In the genomic region with DNA sequence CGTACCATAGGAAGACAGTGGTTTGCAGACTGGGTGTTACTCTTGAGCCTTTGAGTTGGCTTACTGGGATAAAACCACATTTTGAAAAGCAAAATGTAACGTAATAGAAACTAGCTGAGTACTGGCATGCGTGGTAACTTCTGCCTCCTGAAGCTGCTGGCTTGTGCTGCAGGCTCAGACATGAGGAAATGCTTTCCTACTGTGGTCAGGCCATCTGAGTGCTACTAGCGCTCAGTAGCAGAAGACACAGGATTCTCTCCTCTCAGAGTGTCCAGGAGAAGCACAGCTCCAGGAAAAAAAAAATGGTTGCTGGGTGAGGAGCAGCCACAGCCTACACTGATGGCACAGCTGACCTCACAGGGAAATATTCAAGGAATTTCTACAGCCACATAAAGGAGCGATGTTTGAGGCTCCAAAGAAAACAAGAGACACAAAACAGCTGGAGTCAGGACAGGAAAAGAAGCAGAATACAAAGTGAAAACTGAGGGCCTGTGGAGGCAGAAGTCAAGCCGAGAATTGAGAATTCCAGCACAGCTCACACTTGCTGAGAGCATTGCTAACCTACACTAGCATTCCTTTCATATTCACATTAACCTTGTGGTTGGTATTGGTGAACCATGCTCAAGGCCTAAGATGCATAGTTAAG, we compare ENCODE assay signal across 10 mouse cellular contexts. TPM values are rescaled to one million over a fixed set of nuclear protein-coding genes. Genes with fewer than 3 reads are reported as not detected.
A peak's percentile ranks its signal among the peaks of the same experiment; 100 is the strongest.
DNase-seq lines count a peak whose midpoint lies in the region; ATAC-seq and TF ChIP-seq lines count a peak whose summit lies in the region.
"Had no signal": no experiment of that assay in that cellular context is flagged by ENCODE, and none has a peak within 500 bp of the region (broad histone marks: within the 10 kb centered on the region; RNA-seq: fewer than 3 reads in every experiment).

No protein-coding gene starts in this region.

- no peaks in the 10 kb centered on the region for H3K36me3 ChIP-seq in heart, embryonic 11.5 days (ENCODE audit: control insufficient read depth, insufficient read depth, low read length)
- no peaks in the 10 kb centered on the region; a peak in 1 of 4 replicates for H3K36me3 ChIP-seq in MEL (ENCODE audit: control insufficient read depth in 1 of 2, insufficient read depth in 2 of 2, low read length in 2 of 2)
- H3K36me3 ChIP-seq in limb, embryonic 15.5 days: no peaks in the 10 kb centered on the region
- H3K36me3 ChIP-seq: midbrain, embryonic 12.5 days had no signal

- peak overlapping the region; percentile 46; the same call in 1 of the 2 replicates for H3K27ac ChIP-seq in heart, embryonic 11.5 days (ENCODE audit: low read depth, low read length)
- H3K27ac ChIP-seq in MEL (ENCODE audit: control insufficient read depth, low read depth, low read length): no peak overlapping the region
- peak overlapping the region; percentile 88 for H3K27ac ChIP-seq in embryonic fibroblast, embryonic 13.5 days (ENCODE audit: insufficient read depth, low read length)
- H3K27ac ChIP-seq in limb, embryonic 15.5 days: peak overlapping the region; percentile 78
- H3K27ac ChIP-seq in cerebellum, adult 2 months (ENCODE audit: insufficient read depth, low read length): no peak overlapping the region
- H3K27ac ChIP-seq: hindbrain, embryonic 14.5 days; midbrain, embryonic 12.5 days had no signal

- intact Hi-C loops in heart, postnatal 36 days (cut with DNase I): no loop called here

- TF ChIP-seq CTCF in MEL (IDR thresholded peaks at IDR 0.05 in 2 of 3, conservative IDR thresholded peaks at IDR 0.05 in 1 of 3; ENCODE audit: control insufficient read depth in 1 of 3, insufficient read depth in 1 of 3, low read depth in 2 of 3, low read length in 3 of 3, poor library complexity in 1 of 3, severe bottlenecking in 1 of 3): no peak
- no peak for TF ChIP-seq CTCF in embryonic fibroblast, embryonic 13.5 days (IDR thresholded peaks at IDR 0.05; ENCODE audit: borderline replicate concordance, insufficient read depth, low read length)
- TF ChIP-seq CTCF in cerebellum, adult 2 months (IDR thresholded peaks at IDR 0.05; ENCODE audit: borderline replicate concordance, insufficient read depth, low read depth, low read length): no peak

- no peak for TF ChIP-seq POLR2A in MEL (IDR thresholded peaks at IDR 0.05; ENCODE audit: control insufficient read depth in 1 of 2, insufficient read depth in 1 of 2, low read depth in 1 of 2, low read length in 2 of 2, poor library complexity in 1 of 2)
- no peak for TF ChIP-seq POLR2A in embryonic fibroblast, embryonic 13.5 days (IDR thresholded peaks at IDR 0.05; ENCODE audit: low read depth, low read length)
- TF ChIP-seq POLR2A in cerebellum, adult 2 months (IDR thresholded peaks at IDR 0.05; ENCODE audit: borderline replicate concordance, insufficient read depth, low read length): no peak

- TF ChIP-seq RAD21 in MEL (IDR thresholded peaks at IDR 0.05; ENCODE audit: low read depth, low read length): no peak

- peaks cover 14% of the 10 kb centered on the region for H3K4me1 ChIP-seq in heart, embryonic 11.5 days (ENCODE audit: control insufficient read depth, insufficient read depth, low read length)
- H3K4me1 ChIP-seq in MEL (ENCODE audit: control insufficient read depth in 1 of 2, insufficient read depth in 2 of 2, low read length in 2 of 2): 0 out of 4 replicates have a peak, but pooled peaks cover 0 to 2% of the 10 kb centered on the region in 2 experiments
- H3K4me1 ChIP-seq in embryonic fibroblast, embryonic 13.5 days (ENCODE audit: control insufficient read depth, insufficient read depth, low read length): peaks cover 14% of the 10 kb centered on the region
- peaks cover 15% of the 10 kb centered on the region for H3K4me1 ChIP-seq in limb, embryonic 15.5 days
- no peaks in the 10 kb centered on the region for H3K4me1 ChIP-seq in cerebellum, adult 2 months (ENCODE audit: control insufficient read depth, insufficient read depth, low read length)
- H3K4me1 ChIP-seq: midbrain, embryonic 12.5 days had no signal

- H3K27me3 ChIP-seq in heart, embryonic 11.5 days (ENCODE audit: control insufficient read depth, insufficient read depth, low read length): no peaks in the 10 kb centered on the region
- H3K27me3 ChIP-seq in MEL (ENCODE audit: control insufficient read depth in 1 of 2, insufficient read depth in 2 of 2, low read length in 2 of 2): no peaks in the 10 kb centered on the region
- H3K27me3 ChIP-seq in limb, embryonic 15.5 days: no peaks in the 10 kb centered on the region
- H3K27me3 ChIP-seq in cerebellum, adult 2 months (ENCODE audit: control insufficient read depth, insufficient read depth, low read length): no peaks in the 10 kb centered on the region

- ATAC-seq in heart, embryonic 11.5 days (replicated peaks; ENCODE audit: insufficient number of reproducible peaks, low FRiP score, low TSS enrichment): no peak
- no peak for ATAC-seq in limb, embryonic 15.5 days (ENCODE audit: insufficient number of reproducible peaks, low FRiP score, low TSS enrichment, low read depth)

- no peak for DNase-seq in heart, postnatal 36 days
- peak; percentile 29 for DNase-seq in MEL (ENCODE audit: low read depth, low spot score)
- no peak for DNase-seq in spleen, postnatal 14 days (ENCODE audit: low spot score in 2 of 2)
- no peak for DNase-seq in thymus, postnatal 10 days (ENCODE audit: low spot score in 2 of 2)
- DNase-seq in cerebellum, adult 2 months: no peak

- 43% methylated on average over 6 of the region's 6 CpGs for WGBS in heart, embryonic 11.5 days (ENCODE audit: insufficient replicate concordance)
- 19% methylated on average over 6 of the region's 6 CpGs for WGBS in limb, embryonic 15.5 days
- 56% methylated on average over 6 of the region's 6 CpGs for WGBS in cerebellum, adult 2 months

- H3K9ac ChIP-seq in heart, embryonic 11.5 days (ENCODE audit: low read depth, low read length): no peak overlapping the region
- no peak overlapping the region for H3K9ac ChIP-seq in MEL (ENCODE audit: control insufficient read depth, low read depth, low read length, poor library complexity, severe bottlenecking)
- no peak overlapping the region for H3K9ac ChIP-seq in limb, embryonic 15.5 days
- H3K9ac ChIP-seq: hindbrain, embryonic 14.5 days; midbrain, embryonic 12.5 days had no signal

- H3K4me3 ChIP-seq in heart, embryonic 11.5 days (ENCODE audit: low read depth, low read length): no peak overlapping the region
- H3K4me3 ChIP-seq in MEL (ENCODE audit: control insufficient read depth in 1 of 2, insufficient read depth in 1 of 2, low read depth in 2 of 2, low read length in 2 of 2): no peak overlapping the region
- H3K4me3 ChIP-seq in embryonic fibroblast, embryonic 13.5 days (ENCODE audit: insufficient read depth, low read length): no peak overlapping the region
- no peak overlapping the region for H3K4me3 ChIP-seq in limb, embryonic 15.5 days
- H3K4me3 ChIP-seq in cerebellum, adult 2 months (replicated peaks; ENCODE audit: insufficient read depth, low read depth, low read length): no peak overlapping the region
- H3K4me3 ChIP-seq: midbrain, embryonic 12.5 days had no signal

- no peaks in the 10 kb centered on the region for H3K9me3 ChIP-seq in heart, embryonic 11.5 days (replicated peaks; ENCODE audit: control insufficient read depth, low read length)
- H3K9me3 ChIP-seq in MEL (replicated peaks; ENCODE audit: insufficient read depth, low read length): no peaks in the 10 kb centered on the region
- H3K9me3 ChIP-seq in limb, embryonic 15.5 days: no peaks in the 10 kb centered on the region
- H3K9me3 ChIP-seq: midbrain, embryonic 12.5 days had no signal

- H3K4me2 ChIP-seq in heart, embryonic 11.5 days: no peak overlapping the region
- H3K4me2 ChIP-seq in limb, embryonic 15.5 days: no peak overlapping the region
- H3K4me2 ChIP-seq: hindbrain, embryonic 14.5 days; midbrain, embryonic 12.5 days had no signal

- no peak for TF ChIP-seq EP300 in MEL (IDR thresholded peaks at IDR 0.05; ENCODE audit: low read depth in 1 of 2, low read length in 2 of 2)

- no peaks in the 10 kb centered on the region for H3K79me2 ChIP-seq in MEL (ENCODE audit: control insufficient read depth, insufficient read depth, low read length, poor library complexity)

TF ChIP-seq in MEL, 35 proteins besides CTCF, POLR2A, EP300 and RAD21:
- TF ChIP-seq MYB (IDR thresholded peaks at IDR 0.05; ENCODE audit: low read depth, low read length) (no peak), NRF1 (IDR thresholded peaks at IDR 0.05; ENCODE audit: insufficient read depth, low read depth, low read length, poor library complexity, severe bottlenecking) (no peak), TAL1 (IDR thresholded peaks at IDR 0.05; ENCODE audit: low read length) (no peak), POLR2AphosphoS5 (IDR thresholded peaks at IDR 0.05; ENCODE audit: borderline replicate concordance, low read depth, low read length) (no peak), E2F4 (IDR thresholded peaks at IDR 0.05; ENCODE audit: borderline replicate concordance, low read depth, low read length) (no peak), GABPA (IDR thresholded peaks at IDR 0.05; ENCODE audit: low read depth, low read length) (no peak), ZC3H11A (IDR thresholded peaks at IDR 0.05; ENCODE audit: low read depth, low read length) (no peak), TBP (IDR thresholded peaks at IDR 0.05; ENCODE audit: low read depth, low read length) (0 out of 2 replicates have a peak, but pooled peaks have one; percentile 29), ZMIZ1 (IDR thresholded peaks at IDR 0.05; ENCODE audit: low read depth, low read length) (peak; percentile 82; the same call in 1 of the 2 replicates), SMC3 (IDR thresholded peaks at IDR 0.05; ENCODE audit: low read depth, low read length) (no peak), KAT2A (conservative IDR thresholded peaks at IDR 0.05; ENCODE audit: low read depth, low read length) (no peak), ETS1 (IDR thresholded peaks at IDR 0.05; ENCODE audit: low read depth, low read length) (no peak)

RNA-seq across cellular contexts. Expression of gene Hhat, which starts 8.0 kb away (rescaled TPM):
- 7.2 and 9.5 TPM in 2 replicates for polyA plus RNA-seq in heart, embryonic 11.5 days (2014; fragmentation: Nextera tagmentation; extraction: Ambion mirVana)
- 1 to 10 TPM; 2.1 to 2.4 TPM for total RNA-seq in heart, postnatal 36 days (2021)
- 0.36 and 0.39 TPM in 2 replicates for total RNA-seq in MEL (2012; rRNA removed)
- polyA plus RNA-seq in MEL (2012; ENCODE audit: insufficient read depth in 1 of 2, insufficient read length in 2 of 2, low read depth in 1 of 2, low replicate concordance in 2 of 2, missing spikeins in 1 of 2): 1 to 10 TPM in 1 of 2 experiments, not detected in 1; 1.0 TPM
- polyA plus RNA-seq in embryonic fibroblast, embryonic 13.5 days (2011; ENCODE audit: insufficient read length, low read depth, missing spikeins): 12.6 and 15.5 TPM in 2 replicates
- 11.5 and 12.0 TPM in 2 replicates for polyA plus RNA-seq in limb, embryonic 15.5 days (2015; fragmentation: Nextera tagmentation; extraction: Ambion mirVana)
- polyA plus RNA-seq in cerebellum, adult 2 months (2012; rRNA removed): 1.9 and 2.1 TPM in 2 replicates

Comparison
In these comparisons a context has a peak if more than half of its experiments do, and no peak if none do; other contexts are left out.
1. H3K27ac ChIP-seq: peak in heart, embryonic 11.5 days (single experiment), embryonic fibroblast, embryonic 13.5 days (single experiment) and limb, embryonic 15.5 days (single experiment); none in MEL (single experiment) and cerebellum, adult 2 months (single experiment).